Mouse (Mus musculus) liver, embryonic 14.5 days (tissue): Measurements from ENCODE around the gene Olfr781. TPM values are rescaled to one million over a fixed set of nuclear protein-coding genes. Genes with fewer than 3 reads are reported as not detected.
"Not testable (repeated sequence)": the region's sequence is repeated elsewhere in the genome, so short reads cannot be mapped to it uniquely, and the experiment has no call there.

Experiments used
- ATAC-seq: fragments of 200-750 bp; cut with Nextera tagmentation; 2 replicates; pipeline ENCODE4 v1.8.0; 2017; ENCODE audit warnings: moderate number of reproducible peaks, mild to moderate bottlenecking, moderate library complexity; ENCODE audit not compliant: insufficient read depth
- DNase-seq, 3 experiments: peaks; one replicate each; pipeline ENCODE4 v3.0.0-alpha.2; 2012 to 2013; ENCODE audit warnings: low read depth in 3 of 3, low spot score in 3 of 3
- H3K27ac ChIP-seq: fragments of 300-500 bp; sonication (generic); 2 replicates; pipeline ENCODE4 v1.5.1; 2014; ENCODE audit warnings: moderate library complexity, mild to moderate bottlenecking, control low read depth, inconsistent platforms
- H3K27me3 ChIP-seq: fragments of 300-500 bp; sonication (generic); 2 replicates; pipeline ENCODE4 v1.6.1; 2014; ENCODE audit warnings: mild to moderate bottlenecking, low read length, moderate library complexity; ENCODE audit not compliant: control insufficient read depth, insufficient read depth
- H3K36me3 ChIP-seq: fragments of 300-500 bp; sonication (generic); replicated peaks from 2 replicates; pipeline ENCODE4 v1.6.1; 2014; ENCODE audit warnings: low read depth; ENCODE audit not compliant: control insufficient read depth, insufficient read depth
- H3K4me1 ChIP-seq, 2 experiments: fragments of 200-500 bp in 1 of 2; fragments of 300-500 bp in 1 of 2; sonication (generic) in 1 of 2; replicated peaks; 2 replicates each; pipeline ENCODE4 v1.6.1; 2012 to 2014; ENCODE audit warnings: antibody characterized with exemption in 1 of 2, inconsistent platforms in 1 of 2, low read length in 1 of 2; ENCODE audit not compliant: control insufficient read depth in 2 of 2, insufficient read depth in 2 of 2
- H3K4me2 ChIP-seq: fragments of 300-500 bp; sonication (generic); 2 replicates; pipeline ENCODE4 v1.6.1; 2014; ENCODE audit warnings: low read depth, mild to moderate bottlenecking, control low read depth, moderate library complexity
- H3K4me3 ChIP-seq, 2 experiments: fragments of 200-500 bp in 1 of 2; fragments of 300-500 bp in 1 of 2; sonication (generic) in 1 of 2; 2 replicates each; pipeline ENCODE4 v1.5.1; 2012 to 2014; ENCODE audit warnings: low read depth in 2 of 2, low read length in 2 of 2, mild to moderate bottlenecking in 2 of 2, control low read depth in 1 of 2, inconsistent platforms in 1 of 2, moderate library complexity in 1 of 2; ENCODE audit not compliant: insufficient read depth in 1 of 2
- H3K9ac ChIP-seq: fragments of 300-500 bp; sonication (generic); replicated peaks from 2 replicates; pipeline ENCODE4 v1.6.1; 2014; ENCODE audit warnings: mild to moderate bottlenecking, control low read depth, moderate library complexity
- H3K9me3 ChIP-seq: fragments of 300-500 bp; sonication (generic); 2 replicates; pipeline ENCODE4 v1.6.1; 2016; ENCODE audit warnings: low read length, mixed read lengths; ENCODE audit not compliant: control insufficient read depth
- CTCF ChIP-seq: IDR thresholded peaks from 2 replicates; pipeline ENCODE4 v1.5.1; 2016; ENCODE audit warnings: antibody characterized with exemption, low read depth, control low read depth
- EP300 ChIP-seq: IDR thresholded peaks from 2 replicates; pipeline ENCODE4 v1.6.1; 2016; ENCODE audit warnings: antibody characterized with exemption, low read depth
- WGBS: fragments of 180-500 bp; shearing (Covaris S2); extraction: QIAGEN DNeasy Blood & Tissue Kit; methylation state at CpG from one replicate; pipeline ENCODE4 v1.1.7; 2014; ENCODE audit not compliant: insufficient replicate concordance; 5-methylcytosine and 5-hydroxymethylcytosine counted together
- polyA plus RNA-seq, 2 experiments: library from polyadenylated mRNA; depleted of rRNA in 1 of 2; stranded (reverse) in 1 of 2; unstranded in 1 of 2; fragments of >200 nt; fragmentation: Nextera tagmentation in 1 of 2; extraction: Ambion mirVana in 1 of 2; gene quantifications; 2 replicates each; pipeline versions ENCODE4 v1.2.1 to v1.2.3; 2012 to 2014

Olfr781 gene
- polyA plus RNA-seq (2012; rRNA removed) (not detected in 2 replicates), polyA plus RNA-seq (2014; fragmentation: Nextera tagmentation; extraction: Ambion mirVana) (not detected in 2 replicates)

DNA sequence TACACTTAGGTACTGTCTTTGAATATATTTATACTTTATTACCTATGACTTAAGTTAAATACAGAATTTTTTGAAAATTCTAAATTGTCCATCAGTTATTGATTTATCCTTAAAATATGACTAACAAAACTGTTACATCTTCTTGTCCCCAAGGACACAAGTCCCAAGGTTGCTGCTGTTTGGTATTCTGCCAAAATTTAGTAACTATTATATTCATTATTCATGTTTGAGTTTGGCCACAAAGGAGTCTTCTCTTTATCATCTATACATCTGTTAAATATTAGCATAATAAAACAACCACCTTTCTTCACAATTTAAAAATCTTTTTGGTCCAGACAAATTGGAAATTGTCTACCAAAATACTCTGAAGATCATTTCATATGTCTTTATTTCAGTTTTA is at the start of gene Olfr781:
TSS of gene Olfr781 (plus strand) at position 301 of the 400 bp plus-strand sequence.
- TF ChIP-seq EP300, result no peak
- no peak for TF ChIP-seq CTCF
- Histone ChIP-seq H3K9ac (no peak within 1 kb of the TSS), H3K4me3 (no peak within 1 kb of the TSS), H3K27me3 (no peaks in the 10 kb centered on the region), H3K27ac (no peak within 1 kb of the TSS), H3K9me3 (no peaks in the 10 kb centered on the region; the same call in none of the 2 replicates), H3K36me3 (no peaks in the 10 kb centered on the region), H3K4me1 (no peaks in the 10 kb centered on the region), H3K4me2 (no peak within 1 kb of the TSS)
- ATAC-seq, result no peak
- no peak for DNase-seq

DNA sequence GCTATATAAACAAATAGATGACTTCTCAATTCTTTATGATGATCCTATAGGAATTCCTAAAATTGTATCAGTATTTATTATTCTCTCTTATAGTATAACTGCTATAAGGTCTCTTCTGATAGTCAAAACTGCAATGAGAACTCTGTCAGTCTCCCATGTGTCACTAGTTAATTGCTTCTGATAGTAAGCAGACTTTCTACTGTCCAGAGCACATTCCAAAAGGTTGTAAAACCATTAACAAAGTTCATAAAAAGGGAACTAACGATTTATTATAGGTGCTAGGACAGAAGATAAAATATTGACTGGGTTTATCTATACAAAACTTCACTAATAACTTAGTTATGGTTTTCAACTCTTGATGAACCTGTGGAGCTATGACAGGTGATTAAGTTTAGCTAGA is 15.7 kb upstream of the Olfr781 start:
- H3K9ac ChIP-seq, H3K27ac ChIP-seq, H3K36me3 ChIP-seq, H3K4me1 ChIP-seq, H3K4me3 ChIP-seq, H3K4me2 ChIP-seq, H3K27me3 ChIP-seq, ATAC-seq, H3K9me3 ChIP-seq, DNase-seq: not testable (repeated sequence)
- WGBS, result 29% methylated on average over 1 of the region's 1 CpGs

DNA sequence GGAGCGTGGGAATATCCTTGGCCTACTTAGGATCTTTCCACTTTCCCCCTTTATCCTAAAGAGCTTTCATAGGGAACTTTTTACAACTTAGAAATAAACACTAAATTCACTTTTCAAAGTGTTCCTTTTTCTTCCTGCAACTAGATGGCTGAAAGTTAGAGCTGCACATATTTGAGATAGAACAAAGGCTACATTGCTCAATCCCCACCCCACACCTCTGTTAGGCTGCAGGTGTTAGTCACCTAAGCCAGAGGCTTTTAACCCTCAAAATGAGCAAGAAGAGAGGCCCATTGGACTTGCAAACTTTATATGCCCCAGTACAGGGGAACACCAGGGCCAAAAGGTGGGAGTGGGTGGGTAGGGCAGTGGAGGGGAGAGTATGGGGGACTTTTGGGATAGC is 15.1 kb upstream of the Olfr781 start:
- not testable (repeated sequence) for H3K9me3 ChIP-seq, H3K36me3 ChIP-seq, DNase-seq, H3K9ac ChIP-seq, ATAC-seq, H3K27ac ChIP-seq, H3K4me2 ChIP-seq, H3K27me3 ChIP-seq, H3K4me3 ChIP-seq, H3K4me1 ChIP-seq
- WGBS, result no CpG with 5 or more reads among the region's 1 CpGs

DNA sequence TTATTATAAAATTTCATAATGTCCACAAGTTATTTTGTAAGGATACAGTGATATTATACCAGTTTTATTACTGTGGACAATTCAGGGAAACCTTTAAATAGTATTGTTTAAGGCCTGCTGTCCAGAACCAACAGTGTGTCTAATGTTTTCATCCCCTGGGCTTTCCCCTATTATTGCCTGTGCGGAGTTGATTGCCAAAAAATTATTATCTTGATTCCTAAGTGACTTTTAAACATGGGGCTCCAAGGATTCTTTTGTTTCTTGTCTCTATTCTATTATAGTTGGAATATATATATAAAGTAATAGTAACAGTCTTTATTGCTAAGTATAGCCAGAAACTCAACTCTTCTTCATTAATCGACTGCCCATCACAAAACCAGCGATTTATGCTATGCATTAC is 10.8 kb upstream of the Olfr781 start, which contains the start of gene Olfr780:
TSS of gene Olfr780 (plus strand) at position 301 of the 400 bp plus-strand sequence.
- TF ChIP-seq CTCF (no peak), EP300 (no peak)
- Histone ChIP-seq H3K27ac (no peak within 1 kb of the TSS), H3K9me3 (no peaks in the 10 kb centered on the region), H3K4me2 (no peak within 1 kb of the TSS), H3K4me1 (no peaks in the 10 kb centered on the region), H3K27me3 (no peaks in the 10 kb centered on the region), H3K36me3 (no peaks in the 10 kb centered on the region), H3K4me3 (no peak within 1 kb of the TSS), H3K9ac (no peak within 1 kb of the TSS)
- WGBS, result 48% methylated on average over 3 of the region's 3 CpGs
- no peak for ATAC-seq
- no peak for DNase-seq

DNA sequence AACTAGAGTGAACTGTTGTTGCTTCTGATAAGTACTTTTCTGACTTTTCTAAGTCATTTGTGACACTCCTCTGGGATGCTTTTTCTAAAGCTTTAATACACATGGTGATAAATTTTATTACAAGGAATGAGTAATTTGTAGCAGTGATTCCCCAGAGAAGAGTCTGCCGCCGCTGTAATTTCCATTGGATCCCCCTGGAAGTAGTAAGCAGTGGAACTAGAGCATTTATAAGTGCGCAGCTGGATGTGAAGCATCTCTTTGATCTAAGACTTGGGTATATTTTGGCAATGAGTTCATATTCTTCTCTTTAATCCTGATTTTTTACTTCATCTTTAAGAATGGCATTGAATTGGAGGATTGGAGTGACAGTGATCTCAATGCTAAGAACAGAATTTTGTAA is 19.9 kb downstream of the Olfr781 start, which contains the start of gene Olfr782:
TSS of gene Olfr782 (plus strand) at position 301 of the 400 bp plus-strand sequence.
- no peak for ATAC-seq
- 71% methylated on average over 3 of the region's 3 CpGs for WGBS
- H3K4me2 ChIP-seq, result no peak within 1 kb of the TSS

DNA sequence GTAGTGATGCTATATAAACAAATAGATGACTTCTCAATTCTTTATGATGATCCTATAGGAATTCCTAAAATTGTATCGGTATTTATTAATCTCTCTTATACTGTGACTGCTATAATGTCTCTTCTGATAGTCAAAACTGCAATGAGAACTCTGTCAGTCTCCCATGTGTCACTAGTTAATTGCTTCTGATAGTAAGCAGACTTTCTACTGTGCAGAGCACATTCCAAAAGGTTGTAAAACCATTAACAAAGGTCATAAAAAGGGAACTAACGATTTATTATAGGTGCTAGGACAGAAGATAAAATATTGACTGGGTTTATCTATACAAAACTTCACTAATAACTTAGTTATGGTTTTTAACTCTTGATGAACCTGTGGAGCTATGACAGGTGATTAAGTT is 23.8 kb downstream of the Olfr781 start:
- ATAC-seq, H3K9me3 ChIP-seq, H3K4me1 ChIP-seq, H3K36me3 ChIP-seq, H3K4me2 ChIP-seq, DNase-seq, H3K27me3 ChIP-seq, H3K9ac ChIP-seq, H3K27ac ChIP-seq, H3K4me3 ChIP-seq: not testable (repeated sequence)
- WGBS, result 30% methylated on average over 2 of the region's 2 CpGs

More for the DNA sequence above, 19.9 kb downstream of the Olfr781 start, which contains the start of gene Olfr782:
- Histone ChIP-seq H3K4me1 (no peaks in the 10 kb centered on the region), H3K27me3 (no peaks in the 10 kb centered on the region), H3K36me3 (no peaks in the 10 kb centered on the region), H3K4me3 (no peak within 1 kb of the TSS), H3K27ac (no peak within 1 kb of the TSS), H3K9ac (no peak within 1 kb of the TSS), H3K9me3 (no peaks in the 10 kb centered on the region)
- TF ChIP-seq EP300 (no peak), CTCF (no peak)
- DNase-seq, result no peak

DNA sequence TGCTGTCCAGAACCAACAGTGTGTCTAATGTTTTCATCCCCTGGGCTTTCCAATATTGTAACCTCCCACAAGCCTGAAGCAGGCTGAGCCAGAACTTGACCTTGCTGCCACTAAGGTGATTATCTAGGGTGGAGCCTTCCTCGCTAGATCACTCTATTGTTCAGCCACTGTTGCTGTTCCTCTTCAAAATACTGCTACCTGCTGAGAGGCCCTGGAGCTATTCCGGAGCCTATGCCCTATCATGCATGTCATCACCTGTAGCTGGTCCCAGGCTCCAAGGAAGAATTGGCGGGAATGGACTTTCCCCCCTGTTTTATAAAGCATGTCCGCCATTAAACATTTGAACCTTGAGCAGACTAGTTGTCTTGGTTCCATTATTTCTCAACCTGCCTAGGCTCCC is 27.8 kb downstream of the Olfr781 start:
- not testable (repeated sequence) for H3K4me2 ChIP-seq, H3K27ac ChIP-seq, H3K9me3 ChIP-seq, ATAC-seq, DNase-seq, H3K9ac ChIP-seq, H3K4me3 ChIP-seq, H3K27me3 ChIP-seq, H3K36me3 ChIP-seq, H3K4me1 ChIP-seq
- 47% methylated on average over 4 of the region's 4 CpGs for WGBS
